8 mouse cellular contexts compared by ENCODE assay signal in genomic region chr4:95160465-95160864, GRCm38 (mm10).
DNase-seq lines count a peak whose midpoint lies in the region; ATAC-seq and TF ChIP-seq lines count a peak whose summit lies in the region.

No protein-coding gene starts in this region.

- H3K9ac ChIP-seq in heart, embryonic 15.5 days = peak overlapping the region; percentile 61; the same call in 1 of the 2 replicates
- peak overlapping the region; percentile 88 for H3K9ac ChIP-seq in liver, postnatal 0 days (replicated peaks)

- H3K27ac ChIP-seq in heart, embryonic 15.5 days = peak overlapping the region; percentile 96
- H3K27ac ChIP-seq in liver, postnatal 0 days (ENCODE audit: low read depth) = peak overlapping the region; percentile 99

- no peak for TF ChIP-seq EP300 in liver, postnatal 0 days (IDR thresholded peaks at IDR 0.05; ENCODE audit: low read depth)

- intact Hi-C loops in heart, postnatal 14 days (cut with DNase I) = loop anchor here (2.0 to 5.0 kb wide), 2 partner anchors 108 to 707 kb away; partner anchors contain the start of gene Jun
- intact Hi-C loops in left cerebral cortex, postnatal 14 days (cut with DNase I) = loop anchor here (2.0 to 10.0 kb wide), 2 partner anchors 108 to 714 kb away; partner anchors contain the start of gene Jun

- peak overlapping the region; percentile 75 for H3K4me2 ChIP-seq in heart, embryonic 15.5 days
- H3K4me2 ChIP-seq in liver, postnatal 0 days (ENCODE audit: low read depth, low read length) = peak overlapping the region; percentile 87

- H3K4me1 ChIP-seq in E14TG2a.4 (replicated peaks; ENCODE audit: low read depth, low read length) = peaks cover 27% of the 10 kb centered on the region
- peaks cover 31% of the 10 kb centered on the region for H3K4me1 ChIP-seq in heart, embryonic 15.5 days (replicated peaks)
- H3K4me1 ChIP-seq in liver, postnatal 0 days (ENCODE audit: insufficient read depth) = peaks cover 51% of the 10 kb centered on the region

- H3K27me3 ChIP-seq in E14TG2a.4 (ENCODE audit: insufficient read depth, low read length) = peaks cover 6% of the 10 kb centered on the region
- H3K27me3 ChIP-seq in heart, embryonic 15.5 days = no peaks in the 10 kb centered on the region
- no peaks in the 10 kb centered on the region for H3K27me3 ChIP-seq in liver, postnatal 0 days (ENCODE audit: insufficient read depth, low read length)

- peak; percentile 66 for DNase-seq in heart, adult 11 months
- DNase-seq in heart, postnatal 14 days = no peak
- no peak for DNase-seq in liver, postnatal 0 days
- DNase-seq in left cerebral cortex, postnatal 14 days (ENCODE audit: low spot score in 2 of 2) = no peak
- no peak for DNase-seq in left cerebral cortex, adult 9 months (ENCODE audit: low spot score in 2 of 2)
- no peak for DNase-seq in thymus, postnatal 36 days

- WGBS in heart, embryonic 15.5 days = 82% methylated on average over 3 of the region's 3 CpGs
- WGBS in liver, postnatal 0 days (ENCODE audit: insufficient replicate concordance) = 68% methylated on average over 3 of the region's 3 CpGs

- TF ChIP-seq CTCF in E14TG2a.4 (conservative IDR thresholded peaks at IDR 0.05; ENCODE audit: low read length) = no peak
- TF ChIP-seq CTCF in liver, postnatal 0 days (IDR thresholded peaks at IDR 0.05; ENCODE audit: low read depth) = no peak

- peaks cover 15% of the 10 kb centered on the region for H3K9me3 ChIP-seq in E14TG2a.4 (ENCODE audit: low read length)
- H3K9me3 ChIP-seq in heart, embryonic 15.5 days (replicated peaks) = no peaks in the 10 kb centered on the region
- H3K9me3 ChIP-seq in liver, postnatal 0 days (ENCODE audit: low read length) = no peaks in the 10 kb centered on the region

- no peak for ATAC-seq in heart, embryonic 15.5 days (replicated peaks; ENCODE audit: insufficient number of reproducible peaks, insufficient read depth, low FRiP score, low read depth)
- ATAC-seq in liver, postnatal 0 days = no peak

- peak overlapping the region; percentile 76 for H3K4me3 ChIP-seq in E14TG2a.4 (replicated peaks; ENCODE audit: low read length)
- H3K4me3 ChIP-seq in heart, embryonic 15.5 days = peak overlapping the region; percentile 60
- H3K4me3 ChIP-seq in liver, postnatal 0 days (ENCODE audit: low read depth, low read length) = 0 out of 2 replicates have a peak overlapping the region, but pooled peaks have one; percentile 65

- H3K36me3 ChIP-seq in E14TG2a.4 (ENCODE audit: insufficient read depth, low read length) = no peaks in the 10 kb centered on the region
- H3K36me3 ChIP-seq in heart, embryonic 15.5 days = no peaks in the 10 kb centered on the region
- H3K36me3 ChIP-seq in liver, postnatal 0 days (replicated peaks; ENCODE audit: insufficient read depth, low read length) = no peaks in the 10 kb centered on the region
